Mouse (Mus musculus) erythroblast, embryonic 14.5 days (primary cell): ENCODE measurements around the gene Psma7.

Experiments used
- GATA1 ChIP-seq: IDR thresholded peaks from 2 replicates; pipeline ENCODE4 v1.6.1; 2012; ENCODE audit warnings: low read length, inconsistent platforms, mixed read lengths
- TAL1 ChIP-seq: IDR thresholded peaks from 3 replicates; pipeline ENCODE4 v1.6.1; 2012; ENCODE audit warnings: low read length, inconsistent platforms, mixed read lengths

DNA sequence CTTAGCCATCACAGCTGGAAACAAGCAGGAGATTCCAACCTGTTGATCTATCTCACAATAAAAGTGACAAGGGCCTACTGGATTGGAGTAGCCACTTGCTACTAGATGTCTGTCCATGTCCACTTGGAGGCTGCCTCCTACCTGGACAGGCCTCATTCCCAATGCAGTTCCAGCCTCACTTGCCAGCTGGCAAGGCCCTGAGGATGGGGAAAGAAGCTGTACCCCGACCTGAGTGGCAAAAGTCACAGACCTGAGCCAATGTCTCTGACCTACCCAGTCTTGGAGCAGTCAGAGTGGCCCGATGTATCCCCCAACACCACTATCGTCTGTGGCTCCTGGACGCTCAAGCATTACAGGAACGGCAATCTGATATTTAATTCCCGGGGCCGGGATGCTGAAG lies 28.5 kb downstream of the Psma7 start:
- TF ChIP-seq TAL1 (no peak), GATA1 (no peak)
